Mouse (Mus musculus) embryonic facial prominence, embryonic 14.5 days (tissue): ENCODE measurements around the gene Grb7. TPM values are rescaled to one million over a fixed set of nuclear protein-coding genes. Genes with fewer than 3 reads are reported as not detected.

ENCODE experiments used
- ATAC-seq: fragments of 200-750 bp; cut with Nextera tagmentation; 2 replicates; pipeline ENCODE4 v1.8.0; 2017; ENCODE audit warnings: low read depth, moderate number of reproducible peaks, moderate TSS enrichment
- DNase-seq: peaks from one replicate; pipeline ENCODE4 v3.0.0-alpha.2; 2015; ENCODE audit warnings: low spot score
- H3K27ac ChIP-seq: fragments of 300-500 bp; sonication (generic); replicated peaks from 2 replicates; pipeline ENCODE4 v1.5.1; 2014; ENCODE audit warnings: low read depth, mild to moderate bottlenecking, low read length, moderate library complexity
- H3K27me3 ChIP-seq: fragments of 300-500 bp; sonication (generic); replicated peaks from 2 replicates; pipeline ENCODE4 v1.6.1; 2014; ENCODE audit warnings: low read length; ENCODE audit not compliant: control insufficient read depth, insufficient read depth
- H3K36me3 ChIP-seq: fragments of 300-500 bp; sonication (generic); 2 replicates; pipeline ENCODE4 v1.6.1; 2014; ENCODE audit warnings: low read length, mixed read lengths; ENCODE audit not compliant: control insufficient read depth, insufficient read depth
- H3K4me1 ChIP-seq: fragments of 300-500 bp; sonication (generic); 2 replicates; pipeline ENCODE4 v1.6.1; 2014; ENCODE audit warnings: antibody characterized with exemption, low read length; ENCODE audit not compliant: control insufficient read depth, insufficient read depth
- H3K4me2 ChIP-seq: fragments of 300-500 bp; sonication (generic); 2 replicates; pipeline ENCODE4 v1.6.1; 2014; ENCODE audit warnings: low read depth, mild to moderate bottlenecking, low read length, moderate library complexity, mixed read lengths
- H3K4me3 ChIP-seq: fragments of 300-500 bp; sonication (generic); 2 replicates; pipeline ENCODE4 v1.5.1; 2014; ENCODE audit warnings: low read depth, mild to moderate bottlenecking, low read length
- H3K9ac ChIP-seq: fragments of 300-500 bp; sonication (generic); 2 replicates; pipeline ENCODE4 v1.6.1; 2014; ENCODE audit warnings: low read depth, mild to moderate bottlenecking, low read length, moderate library complexity, mixed read lengths
- H3K9me3 ChIP-seq: fragments of 300-500 bp; sonication (generic); 2 replicates; pipeline ENCODE4 v1.6.1; 2016; ENCODE audit warnings: low read length; ENCODE audit not compliant: control insufficient read depth
- WGBS: fragments of 180-500 bp; shearing (Covaris S2); extraction: QIAGEN DNeasy Blood & Tissue Kit; methylation state at CpG from one replicate; pipeline ENCODE4 v1.1.7; 2014; 5-methylcytosine and 5-hydroxymethylcytosine counted together
- polyA plus RNA-seq: library from polyadenylated mRNA; unstranded; fragments of >200 nt; fragmentation: Nextera tagmentation; extraction: Ambion mirVana; gene quantifications from 2 replicates; pipeline ENCODE4 v1.2.1, GENCODE M21; 2014

The Grb7 gene
- polyA plus RNA-seq, 1 experiment from 2014 or later = 8.3 TPM

DNA sequence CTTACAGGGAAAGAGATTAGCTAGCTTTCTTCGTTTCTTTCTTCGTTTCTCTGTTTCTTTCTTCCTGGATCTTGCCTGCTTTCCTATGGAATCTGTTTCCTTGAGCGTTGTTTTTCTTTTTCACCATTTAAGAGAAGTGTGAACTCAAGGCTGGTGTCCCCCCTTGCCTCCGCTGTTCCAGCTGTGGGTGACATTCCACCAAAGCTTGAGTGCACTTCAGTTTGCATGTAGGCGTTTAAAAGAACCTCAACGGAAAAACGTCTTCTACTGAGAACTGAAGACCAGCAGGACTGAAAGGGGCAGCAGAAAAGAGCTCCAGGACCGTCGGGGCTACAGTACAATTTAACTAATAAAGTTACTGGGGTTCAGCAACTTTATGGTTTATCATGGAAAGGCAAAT is 47.2 kb downstream of the Grb7 start:
- Histone ChIP-seq H3K9ac (no peak overlapping the region), H3K4me2 (no peak overlapping the region), H3K4me3 (no peak overlapping the region), H3K36me3 (no peaks in the 10 kb centered on the region), H3K4me1 (peaks cover 4% of the 10 kb centered on the region; the same call in 1 of the 2 replicates), H3K27me3 (no peaks in the 10 kb centered on the region; the same call in 1 of the 2 replicates), H3K9me3 (no peaks in the 10 kb centered on the region), H3K27ac (no peak overlapping the region)
- ATAC-seq (no peak), DNase-seq (no peak)
- WGBS = 60% methylated on average over 9 of the region's 9 CpGs

DNA sequence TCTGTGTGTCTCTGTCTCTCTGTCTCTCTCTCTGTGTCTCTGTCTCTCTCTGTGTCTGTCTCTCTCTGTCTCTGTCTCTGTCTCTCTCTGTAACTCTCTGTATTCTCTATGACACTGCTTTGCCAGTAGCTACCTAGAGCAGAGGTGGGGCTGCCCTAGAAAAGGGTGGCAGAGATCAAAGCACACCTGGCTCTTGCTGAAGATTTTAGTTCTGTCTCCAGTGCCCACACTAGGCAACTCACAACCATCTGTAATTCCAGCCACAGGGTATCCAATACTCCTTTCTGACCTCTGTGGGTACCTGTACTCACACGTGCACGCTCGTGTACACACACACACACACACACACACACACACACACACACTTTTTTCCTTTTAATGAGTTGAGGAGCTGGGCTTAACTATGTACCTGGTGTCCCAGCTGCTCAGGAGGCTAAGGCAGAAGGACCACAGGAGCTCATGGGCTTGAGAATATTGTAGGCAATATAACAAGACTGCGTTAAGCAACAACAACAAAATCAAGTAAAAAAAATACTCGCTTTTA is 49.1 kb downstream of the Grb7 start:
- no peak for DNase-seq
- 89% methylated on average over 5 of the region's 5 CpGs for WGBS
- ATAC-seq = no peak

DNA sequence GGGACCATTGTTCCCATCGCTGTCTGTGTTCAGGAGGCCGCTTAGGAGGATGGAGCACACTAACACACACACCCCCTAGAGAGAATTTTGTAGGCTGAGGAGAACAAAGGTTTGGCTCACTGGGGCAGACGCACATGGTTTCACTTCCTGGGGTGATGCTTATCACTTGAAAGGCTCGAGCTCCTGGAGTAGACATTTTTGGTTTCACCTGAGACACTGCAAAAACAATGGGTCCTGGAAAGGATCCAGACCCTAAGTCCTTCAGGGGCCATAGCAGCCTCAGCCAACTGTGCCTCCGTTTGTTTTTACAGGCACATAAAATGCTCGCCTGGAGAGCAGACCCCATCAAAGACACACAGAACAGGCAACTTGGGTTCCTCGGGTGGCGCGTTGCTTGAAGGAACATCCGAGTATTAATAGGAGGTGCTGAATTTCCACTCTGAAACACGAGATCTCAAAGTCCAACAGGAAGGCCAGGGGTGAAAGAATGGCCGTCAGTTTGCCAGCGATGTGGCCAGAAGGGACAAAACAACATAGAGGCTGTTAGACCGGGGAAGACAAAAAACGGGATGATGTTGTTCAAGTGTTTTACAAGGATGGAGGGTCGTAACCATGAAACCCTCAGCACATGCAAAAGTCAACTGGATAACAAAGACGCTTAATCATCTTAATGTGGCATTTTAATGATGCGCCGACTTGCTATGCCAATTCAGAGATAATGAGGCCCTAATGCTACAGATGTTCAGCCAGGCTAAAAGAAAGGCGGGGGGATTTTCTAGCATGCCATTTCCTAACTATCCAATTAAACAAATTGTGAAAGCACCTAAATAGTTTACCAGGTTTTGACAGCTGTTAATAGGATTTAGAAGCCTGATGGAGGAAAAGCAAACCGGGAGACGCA is 51.4 kb downstream of the Grb7 start:
- WGBS = 30% methylated on average over 22 of the region's 22 CpGs
- Histone ChIP-seq H3K36me3 (no peaks in the 10 kb centered on the region), H3K9me3 (no peaks in the 10 kb centered on the region), H3K27me3 (no peaks in the 10 kb centered on the region), H3K4me1 (peaks cover 4% of the 10 kb centered on the region; the same call in 1 of the 2 replicates), H3K9ac (no peak overlapping the region), H3K27ac (no peak overlapping the region), H3K4me2 (peak overlapping the region; percentile 24), H3K4me3 (no peak overlapping the region)
- DNase-seq = peak; percentile 64
- peak; percentile 62 for ATAC-seq

More for the DNA sequence above, 49.1 kb downstream of the Grb7 start:
- Histone ChIP-seq H3K9me3 (no peaks in the 10 kb centered on the region), H3K4me2 (no peak overlapping the region), H3K4me1 (peaks cover 4% of the 10 kb centered on the region; the same call in 1 of the 2 replicates), H3K36me3 (no peaks in the 10 kb centered on the region), H3K4me3 (no peak overlapping the region), H3K9ac (no peak overlapping the region), H3K27ac (no peak overlapping the region), H3K27me3 (no peaks in the 10 kb centered on the region)

DNA sequence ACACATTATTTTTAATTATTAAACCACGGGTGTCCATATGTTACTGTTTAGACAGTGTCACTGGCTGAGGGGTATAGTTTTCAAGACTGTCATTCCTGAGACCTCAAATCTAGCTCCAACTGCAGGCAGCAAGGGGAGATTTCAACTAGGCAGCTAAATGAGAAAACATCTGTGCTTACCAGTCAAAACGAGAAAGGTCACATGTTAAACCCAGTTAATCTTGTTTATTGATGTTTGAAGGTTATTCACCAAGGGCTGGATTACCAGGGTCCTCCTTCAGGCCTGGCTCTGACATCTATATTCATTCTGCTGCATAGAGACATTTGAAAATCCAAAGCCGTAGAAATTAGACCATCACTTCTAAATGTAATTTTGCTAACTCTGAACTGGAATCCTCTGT is 58.7 kb downstream of the Grb7 start:
- Histone ChIP-seq H3K9ac (no peak overlapping the region), H3K4me2 (no peak overlapping the region), H3K36me3 (no peaks in the 10 kb centered on the region), H3K4me3 (no peak overlapping the region), H3K27me3 (no peaks in the 10 kb centered on the region), H3K9me3 (no peaks in the 10 kb centered on the region), H3K4me1 (no peaks in the 10 kb centered on the region), H3K27ac (no peak overlapping the region)
- DNase-seq (no peak), ATAC-seq (no peak)
- WGBS = 50% methylated on average over 3 of the region's 3 CpGs

Other genes with a start within 250 kb of the Grb7 start
- gene Cdk12, start 243.3 kb upstream of the Grb7 start, polyA plus RNA-seq = 9.8 and 11.1 TPM in 2 replicates
- gene Neurod2, start 116.7 kb upstream of the Grb7 start, polyA plus RNA-seq = 0.10 TPM in 1 of 2 replicates, not detected in the other
- 4.1 and 5.1 TPM in 2 replicates for gene Ppp1r1b, start 98.0 kb upstream of the Grb7 start, polyA plus RNA-seq
- 31.0 and 32.8 TPM in 2 replicates for gene Stard3, start 88.0 kb upstream of the Grb7 start, polyA plus RNA-seq
- 22.8 and 27.7 TPM in 2 replicates for gene Tcap, start 62.6 kb upstream of the Grb7 start, polyA plus RNA-seq
- gene Pnmt, start 59.9 kb upstream of the Grb7 start, polyA plus RNA-seq = 0.49 and 0.59 TPM in 2 replicates
- 9.3 and 10.5 TPM in 2 replicates for gene Pgap3, start 45.9 kb upstream of the Grb7 start, polyA plus RNA-seq
- gene Erbb2, start 33.9 kb upstream of the Grb7 start, polyA plus RNA-seq = 48.3 and 54.8 TPM in 2 replicates
- gene Mien1, start 7.4 kb upstream of the Grb7 start, polyA plus RNA-seq = 92.4 and 102 TPM in 2 replicates
- gene Ikzf3, start 99.6 kb downstream of the Grb7 start, polyA plus RNA-seq = 0.18 and 0.21 TPM in 2 replicates
- 0.21 TPM in 1 of 2 replicates, not detected in the other for gene Zpbp2, start 104.7 kb downstream of the Grb7 start, polyA plus RNA-seq
- gene Ormdl3, start 141.0 kb downstream of the Grb7 start, polyA plus RNA-seq = 12.6 and 13.6 TPM in 2 replicates
- not detected in 2 replicates for gene Lrrc3c, start 151.9 kb downstream of the Grb7 start, polyA plus RNA-seq
- gene Gm12355, start 179.3 kb downstream of the Grb7 start, polyA plus RNA-seq = 0.54 and 0.75 TPM in 2 replicates
- not detected in 2 replicates for gene Gsdma3, start 180.0 kb downstream of the Grb7 start, polyA plus RNA-seq
- gene Gsdma2, start 200.4 kb downstream of the Grb7 start, polyA plus RNA-seq = not detected in 2 replicates
- 0.64 and 2.0 TPM in 2 replicates for gene Gsdma, start 218.0 kb downstream of the Grb7 start, polyA plus RNA-seq
- 136 and 146 TPM in 2 replicates for gene Psmd3, start 236.2 kb downstream of the Grb7 start, polyA plus RNA-seq